Mouse (Mus musculus) spleen, adult 2 months (tissue): ENCODE measurements around the gene Prkg1.

Experiments used
- CTCF ChIP-seq: fragments of 200-500 bp; IDR thresholded peaks from 2 replicates; pipeline ENCODE4 v1.5.1; 2011; ENCODE audit warnings: mild to moderate bottlenecking, inconsistent platforms; ENCODE audit not compliant: insufficient read depth, insufficient read length, insufficient replicate concordance; ENCODE audit errors: extremely low read depth
- POLR2A ChIP-seq: fragments of 200-500 bp; IDR thresholded peaks from 2 replicates; pipeline ENCODE4 v1.6.1; 2011; ENCODE audit warnings: low read depth, low read length, inconsistent platforms

- TF ChIP-seq CTCF: no peak
- TF ChIP-seq POLR2A: no peak
Measured at GRCm38 (mm10) chr19:31362051-31362450, 402.8 kb downstream of the Prkg1 start.
